Mouse (Mus musculus): ENCODE data around the gene Actl9. TPM values are rescaled to one million over a fixed set of nuclear protein-coding genes. Genes with fewer than 3 reads are reported as not detected.
A peak's percentile ranks its signal among the peaks of the same experiment; 100 is the strongest.

The Actl9 gene
- polyA plus RNA-seq (2015; fragmentation: Nextera tagmentation; extraction: Ambion mirVana): not detected in 2 replicates

DNA sequence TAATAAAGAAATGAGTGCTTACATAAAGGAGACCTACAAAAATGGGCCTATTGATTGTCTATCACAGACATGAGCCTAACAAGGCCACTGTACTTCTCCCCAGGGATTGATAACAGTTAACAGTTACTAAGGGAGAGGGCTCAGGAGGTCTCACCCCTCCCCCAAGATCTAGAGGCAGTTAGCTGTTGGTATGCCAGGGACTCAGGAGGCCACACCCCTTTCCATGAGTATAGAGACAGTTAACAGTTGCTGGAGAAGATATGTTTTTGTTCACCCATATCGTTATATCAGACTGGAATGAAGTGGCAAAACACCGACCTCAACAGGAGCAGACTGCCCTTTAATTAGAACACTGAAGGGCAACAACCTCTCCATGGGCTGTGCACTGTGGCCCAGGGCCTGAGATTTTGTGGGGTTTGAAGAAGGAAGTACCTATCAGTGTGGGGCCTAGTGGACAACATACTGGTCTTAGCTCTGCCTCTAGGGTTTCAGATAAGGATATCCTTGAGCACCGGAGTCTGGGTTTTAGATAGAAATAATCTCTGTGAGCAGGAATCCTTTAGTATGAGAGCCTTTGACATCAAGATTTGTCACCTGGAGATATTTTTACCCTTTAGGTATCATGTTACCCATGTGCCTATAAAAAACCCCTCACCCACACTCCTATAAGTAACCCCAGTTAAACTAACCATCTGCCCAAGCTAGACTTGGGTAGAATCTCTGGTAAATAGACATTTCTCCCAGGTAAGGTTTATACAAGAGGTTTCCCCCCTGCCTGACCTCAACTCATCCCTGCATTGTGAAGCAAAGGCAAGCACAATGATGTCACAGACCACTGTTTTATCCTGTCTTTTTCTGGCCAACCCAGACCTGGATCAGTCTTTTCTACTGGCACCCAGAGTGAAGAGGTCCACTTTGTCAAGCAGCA, at the start of gene Actl9:
Gene Actl9 (plus strand): TSS at position 878 of the 928 bp plus-strand sequence.
- ATAC-seq (replicated peaks; ENCODE audit: low FRiP score, low read depth) (no peak), DNase-seq (ENCODE audit: low spot score) (no peak)
- Histone ChIP-seq H3K4me3 (replicated peaks; ENCODE audit: low read depth, low read length) (no peak within 1 kb of the TSS), H3K9ac (ENCODE audit: low read depth, low read length) (no peak within 1 kb of the TSS), H3K27me3 (ENCODE audit: insufficient read depth, low read length) (no peaks in the 10 kb centered on the region), H3K36me3 (ENCODE audit: insufficient read depth, low read length) (no peaks in the 10 kb centered on the region), H3K27ac (no peak within 1 kb of the TSS), H3K9me3 (replicated peaks; ENCODE audit: low read length) (no peaks in the 10 kb centered on the region), H3K4me2 (ENCODE audit: low read length) (no peak within 1 kb of the TSS), H3K4me1 (replicated peaks; ENCODE audit: insufficient read depth, low read length) (no peaks in the 10 kb centered on the region)
- WGBS: 79% methylated on average over 3 of the region's 3 CpGs
- TF ChIP-seq CTCF (IDR thresholded peaks at IDR 0.05; ENCODE audit: low read depth): no peak

GRCm38 (mm10) chr17:33385705-33386104, 47.0 kb upstream of the Actl9 start:
- no peaks in the 10 kb centered on the region for H3K4me1 ChIP-seq (replicated peaks; ENCODE audit: insufficient read depth, low read length)

GRCm38 (mm10) chr17:33392271-33392670, 40.4 kb upstream of the Actl9 start:
- H3K9ac ChIP-seq (ENCODE audit: low read depth, low read length): no peak overlapping the region
- H3K4me1 ChIP-seq (replicated peaks; ENCODE audit: insufficient read depth, low read length): no peaks in the 10 kb centered on the region
- H3K27me3 ChIP-seq (ENCODE audit: insufficient read depth, low read length): no peaks in the 10 kb centered on the region
- no peak for ATAC-seq (replicated peaks; ENCODE audit: low FRiP score, low read depth)
- no peak overlapping the region for H3K4me3 ChIP-seq (replicated peaks; ENCODE audit: low read depth, low read length)
- no peak for DNase-seq (ENCODE audit: low spot score)
- H3K27ac ChIP-seq: no peak overlapping the region
- TF ChIP-seq CTCF (IDR thresholded peaks at IDR 0.05; ENCODE audit: low read depth): no peak
- no peaks in the 10 kb centered on the region for H3K36me3 ChIP-seq (ENCODE audit: insufficient read depth, low read length)
- no peaks in the 10 kb centered on the region for H3K9me3 ChIP-seq (replicated peaks; ENCODE audit: low read length)
- 89% methylated on average over 5 of the region's 5 CpGs for WGBS
- H3K4me2 ChIP-seq (ENCODE audit: low read length): no peak overlapping the region

More at GRCm38 (mm10) chr17:33385705-33386104, 47.0 kb upstream of the Actl9 start:
- Histone ChIP-seq H3K4me3 (replicated peaks; ENCODE audit: low read depth, low read length) (no peak overlapping the region), H3K9me3 (replicated peaks; ENCODE audit: low read length) (no peaks in the 10 kb centered on the region), H3K36me3 (ENCODE audit: insufficient read depth, low read length) (peaks cover 25% of the 10 kb centered on the region), H3K27me3 (ENCODE audit: insufficient read depth, low read length) (no peaks in the 10 kb centered on the region), H3K27ac (no peak overlapping the region), H3K4me2 (ENCODE audit: low read length) (no peak overlapping the region), H3K9ac (ENCODE audit: low read depth, low read length) (no peak overlapping the region)
- no peak for TF ChIP-seq CTCF (IDR thresholded peaks at IDR 0.05; ENCODE audit: low read depth)
- ATAC-seq (replicated peaks; ENCODE audit: low FRiP score, low read depth) (no peak), DNase-seq (ENCODE audit: low spot score) (no peak)

DNA sequence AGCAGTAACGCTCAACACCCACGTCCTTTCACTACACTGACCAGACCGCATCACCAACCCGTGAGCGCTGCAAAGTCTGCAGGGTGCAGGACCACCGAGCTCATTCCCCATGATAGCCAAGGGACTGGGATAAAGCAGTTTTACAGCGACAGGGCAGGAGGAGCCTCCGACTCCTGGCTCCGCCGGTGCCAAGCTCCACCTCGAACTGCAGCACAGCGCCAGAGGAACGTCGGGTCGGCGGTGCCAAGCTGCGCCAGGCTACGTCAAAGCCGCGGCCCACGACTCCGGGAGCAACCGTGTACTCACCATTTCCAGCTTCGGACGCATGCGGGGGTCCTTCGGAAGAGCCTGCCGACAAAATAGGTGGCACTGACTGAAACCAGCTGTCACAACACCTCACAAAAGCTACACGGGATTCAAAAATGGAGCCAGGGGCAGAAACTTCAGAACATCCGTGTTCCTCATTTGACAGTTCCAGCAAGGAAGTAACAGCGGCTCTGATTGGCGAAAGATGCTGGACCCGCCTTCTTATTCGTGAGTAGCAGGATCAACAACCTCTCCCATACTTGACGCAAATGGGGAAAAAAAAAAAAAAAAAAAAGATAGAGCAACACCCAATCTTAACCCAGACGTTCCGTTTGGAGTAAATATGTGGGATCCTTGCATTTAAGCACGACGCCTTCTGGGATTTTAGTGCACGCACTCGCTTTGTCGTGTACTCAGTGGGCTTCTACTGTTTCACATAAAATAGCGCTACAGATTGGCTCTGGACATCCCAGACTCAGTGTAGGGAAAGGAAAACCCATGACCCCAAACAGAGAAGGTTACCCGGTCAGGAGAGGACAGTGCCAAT, 38.3 kb upstream of the Actl9 start, which contains the start of gene Zfp101:
Gene Zfp101 (minus strand): TSS at position 460 of the 853 bp plus-strand sequence.
- TF ChIP-seq CTCF (IDR thresholded peaks at IDR 0.05; ENCODE audit: low read depth): no peak
- Histone ChIP-seq H3K27me3 (ENCODE audit: insufficient read depth, low read length) (no peaks in the 10 kb centered on the region), H3K4me2 (ENCODE audit: low read length) (peak within 1 kb of the TSS; percentile 73), H3K4me3 (replicated peaks; ENCODE audit: low read depth, low read length) (peak within 1 kb of the TSS; percentile 92), H3K4me1 (replicated peaks; ENCODE audit: insufficient read depth, low read length) (no peaks in the 10 kb centered on the region), H3K36me3 (ENCODE audit: insufficient read depth, low read length) (no peaks in the 10 kb centered on the region), H3K27ac (peak within 1 kb of the TSS; percentile 73), H3K9ac (ENCODE audit: low read depth, low read length) (peak within 1 kb of the TSS; percentile 76), H3K9me3 (replicated peaks; ENCODE audit: low read length) (no peaks in the 10 kb centered on the region)
- ATAC-seq (replicated peaks; ENCODE audit: low FRiP score, low read depth) (peak; percentile 97), DNase-seq (ENCODE audit: low spot score) (peak; percentile 97)
- WGBS: under 1% methylated on average over 44 of the region's 44 CpGs

GRCm38 (mm10) chr17:33439148-33439547, 6.5 kb downstream of the Actl9 start:
- ATAC-seq (replicated peaks; ENCODE audit: low FRiP score, low read depth) (peak; percentile 43; the same call in 1 of the 2 replicates), DNase-seq (ENCODE audit: low spot score) (peak; percentile 90)
- H3K36me3 ChIP-seq (ENCODE audit: insufficient read depth, low read length): no peaks in the 10 kb centered on the region
- no peak overlapping the region for H3K9ac ChIP-seq (ENCODE audit: low read depth, low read length)
- WGBS: 68% methylated on average over 1 of the region's 1 CpGs
- H3K9me3 ChIP-seq (replicated peaks; ENCODE audit: low read length): no peaks in the 10 kb centered on the region
- no peak overlapping the region for H3K27ac ChIP-seq
- no peak overlapping the region for H3K4me2 ChIP-seq (ENCODE audit: low read length)
- H3K4me3 ChIP-seq (replicated peaks; ENCODE audit: low read depth, low read length): no peak overlapping the region
- peak; percentile 79 for TF ChIP-seq CTCF (IDR thresholded peaks at IDR 0.05; ENCODE audit: low read depth)
- no peaks in the 10 kb centered on the region for H3K4me1 ChIP-seq (replicated peaks; ENCODE audit: insufficient read depth, low read length)
- H3K27me3 ChIP-seq (ENCODE audit: insufficient read depth, low read length): no peaks in the 10 kb centered on the region

- no peaks in the 10 kb centered on the region for H3K27me3 ChIP-seq (ENCODE audit: insufficient read depth, low read length)
- H3K27ac ChIP-seq: no peak overlapping the region
- 56% methylated on average over 5 of the region's 5 CpGs for WGBS
- H3K4me3 ChIP-seq (replicated peaks; ENCODE audit: low read depth, low read length): no peak overlapping the region
- no peaks in the 10 kb centered on the region for H3K4me1 ChIP-seq (replicated peaks; ENCODE audit: insufficient read depth, low read length)
- no peaks in the 10 kb centered on the region for H3K36me3 ChIP-seq (ENCODE audit: insufficient read depth, low read length)
- ATAC-seq (replicated peaks; ENCODE audit: low FRiP score, low read depth): no peak
- no peak for DNase-seq (ENCODE audit: low spot score)
- no peak overlapping the region for H3K4me2 ChIP-seq (ENCODE audit: low read length)
- no peak overlapping the region for H3K9ac ChIP-seq (ENCODE audit: low read depth, low read length)
- TF ChIP-seq CTCF (IDR thresholded peaks at IDR 0.05; ENCODE audit: low read depth): no peak
- H3K9me3 ChIP-seq (replicated peaks; ENCODE audit: low read length): no peaks in the 10 kb centered on the region
These were observed 7.2 kb downstream of the Actl9 start for GRCm38 (mm10) chr17:33439922-33440321.

Measured in kidney, postnatal 0 days (tissue).